Mouse (Mus musculus): ENCODE data around the gene Acadsb. TPM values are rescaled to one million over a fixed set of nuclear protein-coding genes. Genes with fewer than 3 reads are reported as not detected.

Gene Acadsb
- polyA plus RNA-seq, 1 experiment: 5.1 TPM

- no peak for TF ChIP-seq POLR2A (IDR thresholded peaks at IDR 0.05; ENCODE audit: control insufficient read depth, low read depth, low read length)
- TF ChIP-seq CTCF (IDR thresholded peaks at IDR 0.05; ENCODE audit: control insufficient read depth, insufficient read depth, insufficient replicate concordance, low read depth, low read length): no peak
- Histone ChIP-seq H3K36me3 (ENCODE audit: control insufficient read depth, insufficient read depth, low read length) (no peaks in the 10 kb centered on the region), H3K4me3 (ENCODE audit: control insufficient read depth, low read depth, low read length) (no peak overlapping the region), H3K27me3 (ENCODE audit: control insufficient read depth, insufficient read depth, low read length) (no peaks in the 10 kb centered on the region), H3K4me1 (ENCODE audit: control insufficient read depth, insufficient read depth, low read length) (no peaks in the 10 kb centered on the region), H3K27ac (ENCODE audit: control insufficient read depth, insufficient read depth, low read depth, low read length) (no peak overlapping the region)
Measured at GRCm38 (mm10) chr7:131417605-131418004, 7.2 kb downstream of the Acadsb start.

- TF ChIP-seq CTCF (IDR thresholded peaks at IDR 0.05; ENCODE audit: control insufficient read depth, insufficient read depth, insufficient replicate concordance, low read depth, low read length): no peak
- TF ChIP-seq POLR2A (IDR thresholded peaks at IDR 0.05; ENCODE audit: control insufficient read depth, low read depth, low read length): no peak
- no peak overlapping the region for H3K27ac ChIP-seq (ENCODE audit: control insufficient read depth, insufficient read depth, low read depth, low read length)
- peak overlapping the region; percentile 66 for H3K4me3 ChIP-seq (ENCODE audit: control insufficient read depth, low read depth, low read length)
- H3K36me3 ChIP-seq (ENCODE audit: control insufficient read depth, insufficient read depth, low read length): no peaks in the 10 kb centered on the region
- H3K27me3 ChIP-seq (ENCODE audit: control insufficient read depth, insufficient read depth, low read length): no peaks in the 10 kb centered on the region
- H3K4me1 ChIP-seq (ENCODE audit: control insufficient read depth, insufficient read depth, low read length): no peaks in the 10 kb centered on the region
Measured at GRCm38 (mm10) chr7:131424912-131425311, 14.5 kb downstream of the Acadsb start.

- Histone ChIP-seq H3K36me3 (ENCODE audit: control insufficient read depth, insufficient read depth, low read length) (no peaks in the 10 kb centered on the region), H3K27me3 (ENCODE audit: control insufficient read depth, insufficient read depth, low read length) (no peaks in the 10 kb centered on the region), H3K4me3 (ENCODE audit: control insufficient read depth, low read depth, low read length) (no peak overlapping the region), H3K27ac (ENCODE audit: control insufficient read depth, insufficient read depth, low read depth, low read length) (no peak overlapping the region), H3K4me1 (ENCODE audit: control insufficient read depth, insufficient read depth, low read length) (no peaks in the 10 kb centered on the region)
- TF ChIP-seq CTCF (IDR thresholded peaks at IDR 0.05; ENCODE audit: control insufficient read depth, insufficient read depth, insufficient replicate concordance, low read depth, low read length) (no peak), POLR2A (IDR thresholded peaks at IDR 0.05; ENCODE audit: control insufficient read depth, low read depth, low read length) (no peak)
Measured at GRCm38 (mm10) chr7:131427331-131427730, 16.9 kb downstream of the Acadsb start.

- Histone ChIP-seq H3K4me3 (ENCODE audit: control insufficient read depth, low read depth, low read length) (no peak overlapping the region), H3K36me3 (ENCODE audit: control insufficient read depth, insufficient read depth, low read length) (no peaks in the 10 kb centered on the region; the same call in 1 of the 2 replicates), H3K4me1 (ENCODE audit: control insufficient read depth, insufficient read depth, low read length) (no peaks in the 10 kb centered on the region), H3K27me3 (ENCODE audit: control insufficient read depth, insufficient read depth, low read length) (no peaks in the 10 kb centered on the region), H3K27ac (ENCODE audit: control insufficient read depth, insufficient read depth, low read depth, low read length) (no peak overlapping the region)
- TF ChIP-seq POLR2A (IDR thresholded peaks at IDR 0.05; ENCODE audit: control insufficient read depth, low read depth, low read length) (no peak), CTCF (IDR thresholded peaks at IDR 0.05; ENCODE audit: control insufficient read depth, insufficient read depth, insufficient replicate concordance, low read depth, low read length) (no peak)
Measured at GRCm38 (mm10) chr7:131432244-131432643, 21.8 kb downstream of the Acadsb start.

- Histone ChIP-seq H3K4me3 (ENCODE audit: control insufficient read depth, low read depth, low read length) (no peak overlapping the region), H3K27me3 (ENCODE audit: control insufficient read depth, insufficient read depth, low read length) (no peaks in the 10 kb centered on the region), H3K27ac (ENCODE audit: control insufficient read depth, insufficient read depth, low read depth, low read length) (no peak overlapping the region), H3K4me1 (ENCODE audit: control insufficient read depth, insufficient read depth, low read length) (no peaks in the 10 kb centered on the region), H3K36me3 (ENCODE audit: control insufficient read depth, insufficient read depth, low read length) (no peaks in the 10 kb centered on the region; the same call in 1 of the 2 replicates)
- no peak for TF ChIP-seq CTCF (IDR thresholded peaks at IDR 0.05; ENCODE audit: control insufficient read depth, insufficient read depth, insufficient replicate concordance, low read depth, low read length)
- TF ChIP-seq POLR2A (IDR thresholded peaks at IDR 0.05; ENCODE audit: control insufficient read depth, low read depth, low read length): no peak
Measured at GRCm38 (mm10) chr7:131434276-131434675, 23.9 kb downstream of the Acadsb start.

- no peaks in the 10 kb centered on the region; the same call in 1 of the 2 replicates for H3K36me3 ChIP-seq (ENCODE audit: control insufficient read depth, insufficient read depth, low read length)
- H3K4me3 ChIP-seq (ENCODE audit: control insufficient read depth, low read depth, low read length): no peak overlapping the region
- no peak overlapping the region for H3K27ac ChIP-seq (ENCODE audit: control insufficient read depth, insufficient read depth, low read depth, low read length)
- no peaks in the 10 kb centered on the region for H3K4me1 ChIP-seq (ENCODE audit: control insufficient read depth, insufficient read depth, low read length)
- no peaks in the 10 kb centered on the region for H3K27me3 ChIP-seq (ENCODE audit: control insufficient read depth, insufficient read depth, low read length)
- TF ChIP-seq CTCF (IDR thresholded peaks at IDR 0.05; ENCODE audit: control insufficient read depth, insufficient read depth, insufficient replicate concordance, low read depth, low read length) (no peak), POLR2A (IDR thresholded peaks at IDR 0.05; ENCODE audit: control insufficient read depth, low read depth, low read length) (no peak)
Measured at GRCm38 (mm10) chr7:131437051-131437450, 26.6 kb downstream of the Acadsb start.

GRCm38 (mm10) chr7:131456714-131457113, 46.3 kb downstream of the Acadsb start:
- Histone ChIP-seq H3K36me3 (ENCODE audit: control insufficient read depth, insufficient read depth, low read length) (no peaks in the 10 kb centered on the region), H3K4me3 (ENCODE audit: control insufficient read depth, low read depth, low read length) (no peak overlapping the region), H3K4me1 (ENCODE audit: control insufficient read depth, insufficient read depth, low read length) (no peaks in the 10 kb centered on the region), H3K27me3 (ENCODE audit: control insufficient read depth, insufficient read depth, low read length) (no peaks in the 10 kb centered on the region), H3K27ac (ENCODE audit: control insufficient read depth, insufficient read depth, low read depth, low read length) (no peak overlapping the region)
- TF ChIP-seq POLR2A (IDR thresholded peaks at IDR 0.05; ENCODE audit: control insufficient read depth, low read depth, low read length) (no peak), CTCF (IDR thresholded peaks at IDR 0.05; ENCODE audit: control insufficient read depth, insufficient read depth, insufficient replicate concordance, low read depth, low read length) (no peak)

- H3K27me3 ChIP-seq (ENCODE audit: control insufficient read depth, insufficient read depth, low read length): no peaks in the 10 kb centered on the region
- H3K36me3 ChIP-seq (ENCODE audit: control insufficient read depth, insufficient read depth, low read length): no peaks in the 10 kb centered on the region
Measured at GRCm38 (mm10) chr7:131465117-131465601, 54.8 kb downstream of the Acadsb start.

More at GRCm38 (mm10) chr7:131465117-131465601, 54.8 kb downstream of the Acadsb start:
- H3K4me1 ChIP-seq (ENCODE audit: control insufficient read depth, insufficient read depth, low read length): no peaks in the 10 kb centered on the region
- H3K4me3 ChIP-seq (ENCODE audit: control insufficient read depth, low read depth, low read length): no peak overlapping the region
- TF ChIP-seq POLR2A (IDR thresholded peaks at IDR 0.05; ENCODE audit: control insufficient read depth, low read depth, low read length) (no peak), CTCF (IDR thresholded peaks at IDR 0.05; ENCODE audit: control insufficient read depth, insufficient read depth, insufficient replicate concordance, low read depth, low read length) (no peak)
- H3K27ac ChIP-seq (ENCODE audit: control insufficient read depth, insufficient read depth, low read depth, low read length): no peak overlapping the region
